Mouse (Mus musculus) hindbrain, embryonic 13.5 days (tissue): ENCODE results near the gene Snd1. TPM values are rescaled to one million over a fixed set of nuclear protein-coding genes. Genes with fewer than 3 reads are reported as not detected.

Experiments
- ATAC-seq: fragments of 200-750 bp; cut with Nextera tagmentation; 2 replicates; pipeline ENCODE4 v1.8.0; 2017; ENCODE audit warnings: moderate TSS enrichment; ENCODE audit not compliant: low FRiP score
- H3K27ac ChIP-seq: fragments of 300-500 bp; sonication (generic); 2 replicates; pipeline ENCODE4 v1.5.1; 2015; ENCODE audit warnings: inconsistent platforms, mild to moderate bottlenecking, moderate library complexity
- H3K27me3 ChIP-seq: fragments of 300-500 bp; sonication (generic); 2 replicates; pipeline ENCODE4 v1.6.1; 2015; ENCODE audit warnings: mild to moderate bottlenecking, inconsistent platforms
- H3K36me3 ChIP-seq: fragments of 300-500 bp; sonication (generic); 2 replicates; pipeline ENCODE4 v1.6.1; 2015; ENCODE audit warnings: mild to moderate bottlenecking, inconsistent platforms
- H3K4me1 ChIP-seq: fragments of 300-500 bp; sonication (generic); replicated peaks from 2 replicates; pipeline ENCODE4 v1.6.1; 2015; ENCODE audit warnings: inconsistent platforms
- H3K4me2 ChIP-seq: fragments of 300-500 bp; sonication (generic); 2 replicates; pipeline ENCODE4 v1.6.1; 2015; ENCODE audit warnings: inconsistent platforms, mild to moderate bottlenecking, moderate library complexity
- H3K4me3 ChIP-seq: fragments of 300-500 bp; sonication (generic); 2 replicates; pipeline ENCODE4 v1.5.1; 2015; ENCODE audit warnings: mild to moderate bottlenecking, inconsistent platforms
- H3K9ac ChIP-seq: fragments of 300-500 bp; sonication (generic); 2 replicates; pipeline ENCODE4 v1.6.1; 2015; ENCODE audit warnings: mild to moderate bottlenecking, inconsistent platforms
- H3K9me3 ChIP-seq: fragments of 300-500 bp; sonication (generic); 2 replicates; pipeline ENCODE4 v1.6.1; 2016; ENCODE audit warnings: inconsistent platforms
- WGBS: fragments of 180-500 bp; shearing (Covaris S2); methylation state at CpG from one replicate; pipeline ENCODE4 v1.1.7; 2015; 5-methylcytosine and 5-hydroxymethylcytosine counted together
- polyA plus RNA-seq: library from polyadenylated mRNA; unstranded; fragments of >200 nt; fragmentation: Nextera tagmentation; extraction: Ambion mirVana; gene quantifications from 2 replicates; pipeline ENCODE4 v1.2.1, GENCODE M21; 2015

Gene Snd1
- polyA plus RNA-seq, 1 experiment from 2014 or later, result 81.2 TPM

- H3K9ac ChIP-seq, result no peak overlapping the region
These were observed 199.7 kb downstream of the Snd1 start for GRCm38 (mm10) chr6:28674686-28675085.

GRCm38 (mm10) chr6:28678896-28679295 lies 204.0 kb downstream of the Snd1 start:
- Histone ChIP-seq H3K4me2 (no peak overlapping the region), H3K9me3 (no peaks in the 10 kb centered on the region), H3K27ac (no peak overlapping the region), H3K4me1 (no peaks in the 10 kb centered on the region; the same call in 1 of the 2 replicates), H3K4me3 (no peak overlapping the region), H3K9ac (no peak overlapping the region), H3K36me3 (no peaks in the 10 kb centered on the region), H3K27me3 (no peaks in the 10 kb centered on the region)
- WGBS, result 88% methylated on average over 1 of the region's 1 CpGs
- no peak for ATAC-seq

More at GRCm38 (mm10) chr6:28674686-28675085, 199.7 kb downstream of the Snd1 start:
- Histone ChIP-seq H3K9me3 (no peaks in the 10 kb centered on the region), H3K27me3 (no peaks in the 10 kb centered on the region), H3K4me2 (no peak overlapping the region), H3K4me1 (no peaks in the 10 kb centered on the region), H3K4me3 (no peak overlapping the region), H3K27ac (no peak overlapping the region), H3K36me3 (no peaks in the 10 kb centered on the region)
- 86% methylated on average over 1 of the region's 1 CpGs for WGBS
- no peak for ATAC-seq

- ATAC-seq, result no peak
- H3K27ac ChIP-seq, result no peak overlapping the region
- H3K4me3 ChIP-seq, result no peak overlapping the region
- WGBS, result 86% methylated on average over 4 of the region's 4 CpGs
- no peaks in the 10 kb centered on the region for H3K36me3 ChIP-seq
- H3K9me3 ChIP-seq, result no peaks in the 10 kb centered on the region
- no peak overlapping the region for H3K9ac ChIP-seq
- H3K27me3 ChIP-seq, result no peaks in the 10 kb centered on the region
- H3K4me1 ChIP-seq, result no peaks in the 10 kb centered on the region; the same call in 1 of the 2 replicates
- H3K4me2 ChIP-seq, result no peak overlapping the region
These were observed 205.6 kb downstream of the Snd1 start for GRCm38 (mm10) chr6:28680537-28680936.

GRCm38 (mm10) chr6:28681521-28682457 lies 206.8 kb downstream of the Snd1 start:
- no peak overlapping the region for H3K4me2 ChIP-seq
- 86% methylated on average over 8 of the region's 8 CpGs for WGBS
- no peak overlapping the region for H3K4me3 ChIP-seq
- H3K27me3 ChIP-seq, result no peaks in the 10 kb centered on the region
- H3K36me3 ChIP-seq, result no peaks in the 10 kb centered on the region
- H3K4me1 ChIP-seq, result peaks cover 3% of the 10 kb centered on the region
- no peak for ATAC-seq
- H3K9me3 ChIP-seq, result no peaks in the 10 kb centered on the region
- H3K9ac ChIP-seq, result no peak overlapping the region
- no peak overlapping the region for H3K27ac ChIP-seq

GRCm38 (mm10) chr6:28685052-28685451 lies 210.1 kb downstream of the Snd1 start:
- H3K4me1 ChIP-seq, result peaks cover 3% of the 10 kb centered on the region
- H3K36me3 ChIP-seq, result no peaks in the 10 kb centered on the region
- H3K9ac ChIP-seq, result no peak overlapping the region
- no peak overlapping the region for H3K27ac ChIP-seq
- no peak for ATAC-seq
- 60% methylated on average over 3 of the region's 3 CpGs for WGBS
- H3K4me3 ChIP-seq, result no peak overlapping the region
- no peaks in the 10 kb centered on the region for H3K9me3 ChIP-seq
- H3K4me2 ChIP-seq, result no peak overlapping the region
- no peaks in the 10 kb centered on the region for H3K27me3 ChIP-seq

- 83% methylated on average over 5 of the region's 5 CpGs for WGBS
- no peak for ATAC-seq
These were observed 210.8 kb downstream of the Snd1 start for GRCm38 (mm10) chr6:28685745-28686144.

GRCm38 (mm10) chr6:28687776-28688175 lies 212.8 kb downstream of the Snd1 start:
- H3K4me3 ChIP-seq, result no peak overlapping the region
- H3K27me3 ChIP-seq, result no peaks in the 10 kb centered on the region
- H3K4me1 ChIP-seq, result peaks cover 3% of the 10 kb centered on the region; the same call in 1 of the 2 replicates
- H3K36me3 ChIP-seq, result no peaks in the 10 kb centered on the region
- no peak overlapping the region for H3K4me2 ChIP-seq
- H3K9ac ChIP-seq, result no peak overlapping the region
- no peaks in the 10 kb centered on the region for H3K9me3 ChIP-seq
- 92% methylated on average over 5 of the region's 5 CpGs for WGBS
- no peak overlapping the region for H3K27ac ChIP-seq
- no peak for ATAC-seq

More at GRCm38 (mm10) chr6:28685745-28686144, 210.8 kb downstream of the Snd1 start:
- H3K4me2 ChIP-seq, result no peak overlapping the region
- H3K36me3 ChIP-seq, result no peaks in the 10 kb centered on the region
- H3K27me3 ChIP-seq, result no peaks in the 10 kb centered on the region
- H3K9ac ChIP-seq, result no peak overlapping the region
- peaks cover 3% of the 10 kb centered on the region for H3K4me1 ChIP-seq
- H3K27ac ChIP-seq, result no peak overlapping the region
- no peak overlapping the region for H3K4me3 ChIP-seq
- H3K9me3 ChIP-seq, result no peaks in the 10 kb centered on the region

- Histone ChIP-seq H3K4me1 (no peaks in the 10 kb centered on the region), H3K4me2 (no peak overlapping the region), H3K4me3 (no peak overlapping the region), H3K36me3 (no peaks in the 10 kb centered on the region), H3K9me3 (no peaks in the 10 kb centered on the region), H3K9ac (no peak overlapping the region), H3K27ac (no peak overlapping the region), H3K27me3 (no peaks in the 10 kb centered on the region)
- no peak for ATAC-seq
These were observed 217.7 kb downstream of the Snd1 start for GRCm38 (mm10) chr6:28692659-28693058.

- Histone ChIP-seq H3K36me3 (no peaks in the 10 kb centered on the region), H3K4me1 (no peaks in the 10 kb centered on the region), H3K27me3 (no peaks in the 10 kb centered on the region), H3K4me3 (no peak overlapping the region), H3K27ac (no peak overlapping the region), H3K9ac (no peak overlapping the region), H3K4me2 (no peak overlapping the region), H3K9me3 (no peaks in the 10 kb centered on the region)
- ATAC-seq, result no peak
- WGBS, result 87% methylated on average over 3 of the region's 3 CpGs
These were observed 222.3 kb downstream of the Snd1 start for GRCm38 (mm10) chr6:28697214-28697613.

GRCm38 (mm10) chr6:28704612-28705011 lies 229.7 kb downstream of the Snd1 start:
- Histone ChIP-seq H3K4me1 (peaks cover 28% of the 10 kb centered on the region), H3K27me3 (no peaks in the 10 kb centered on the region), H3K4me2 (no peak overlapping the region), H3K9me3 (no peaks in the 10 kb centered on the region), H3K27ac (peak overlapping the region; percentile 55; the same call in 1 of the 2 replicates), H3K4me3 (no peak overlapping the region), H3K9ac (no peak overlapping the region), H3K36me3 (no peaks in the 10 kb centered on the region)
- 59% methylated on average over 6 of the region's 6 CpGs for WGBS
- no peak for ATAC-seq

- Histone ChIP-seq H3K4me2 (no peak overlapping the region), H3K4me3 (no peak overlapping the region), H3K9ac (0 out of 2 replicates have a peak overlapping the region, but pooled peaks have one; percentile 43), H3K27ac (peak overlapping the region; percentile 64), H3K9me3 (no peaks in the 10 kb centered on the region), H3K36me3 (no peaks in the 10 kb centered on the region), H3K27me3 (no peaks in the 10 kb centered on the region), H3K4me1 (peaks cover 36% of the 10 kb centered on the region)
- ATAC-seq, result peak; percentile 66; the same call in 1 of the 2 replicates
- 72% methylated on average over 6 of the region's 6 CpGs for WGBS
These were observed 230.6 kb downstream of the Snd1 start for GRCm38 (mm10) chr6:28705384-28706107.
